Mouse (Mus musculus): ENCODE measurements around the gene Chml.

Gene Chml

DNA sequence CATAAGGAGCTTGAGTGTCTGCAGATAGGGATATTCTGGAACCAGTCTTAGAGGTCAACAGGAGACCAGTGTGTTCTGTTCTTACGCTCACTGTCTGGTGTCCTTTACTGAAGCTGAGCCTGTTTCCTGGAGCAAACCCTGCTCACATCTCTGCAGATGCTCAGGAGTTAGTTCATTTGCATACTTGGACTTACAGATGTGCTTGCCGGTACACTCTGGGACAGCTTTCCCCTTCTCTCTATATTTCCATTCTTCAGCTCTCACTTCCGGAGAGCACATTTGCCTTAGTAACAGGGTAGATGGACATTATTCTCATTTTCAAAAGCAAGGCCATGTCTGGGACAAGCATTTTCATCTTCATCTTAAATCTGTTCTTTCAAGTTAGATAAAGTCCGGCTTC is 44.1 kb downstream of the Chml start:
- no peak for DNase-seq

DNA sequence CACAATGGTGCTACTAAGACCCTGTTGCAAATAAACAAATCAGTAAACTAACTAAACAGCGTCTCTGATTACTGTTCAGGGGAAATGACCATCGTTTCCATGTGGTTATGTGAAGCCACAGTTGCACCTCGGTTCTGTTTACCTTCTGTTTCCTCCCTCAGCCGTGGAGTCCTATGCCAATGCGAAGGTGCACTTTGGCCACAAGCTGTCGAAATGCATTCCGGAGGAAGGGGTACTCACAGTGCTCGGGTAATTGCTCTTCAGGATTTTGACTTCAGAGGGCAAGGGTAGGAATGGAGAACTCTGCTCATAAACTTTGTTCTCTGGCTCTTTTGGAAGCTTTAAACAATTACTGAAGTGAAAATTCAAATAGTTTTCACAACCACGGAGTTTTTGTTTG is 45.7 kb downstream of the Chml start:
- DNase-seq: peak; percentile 73 to 86

DNA sequence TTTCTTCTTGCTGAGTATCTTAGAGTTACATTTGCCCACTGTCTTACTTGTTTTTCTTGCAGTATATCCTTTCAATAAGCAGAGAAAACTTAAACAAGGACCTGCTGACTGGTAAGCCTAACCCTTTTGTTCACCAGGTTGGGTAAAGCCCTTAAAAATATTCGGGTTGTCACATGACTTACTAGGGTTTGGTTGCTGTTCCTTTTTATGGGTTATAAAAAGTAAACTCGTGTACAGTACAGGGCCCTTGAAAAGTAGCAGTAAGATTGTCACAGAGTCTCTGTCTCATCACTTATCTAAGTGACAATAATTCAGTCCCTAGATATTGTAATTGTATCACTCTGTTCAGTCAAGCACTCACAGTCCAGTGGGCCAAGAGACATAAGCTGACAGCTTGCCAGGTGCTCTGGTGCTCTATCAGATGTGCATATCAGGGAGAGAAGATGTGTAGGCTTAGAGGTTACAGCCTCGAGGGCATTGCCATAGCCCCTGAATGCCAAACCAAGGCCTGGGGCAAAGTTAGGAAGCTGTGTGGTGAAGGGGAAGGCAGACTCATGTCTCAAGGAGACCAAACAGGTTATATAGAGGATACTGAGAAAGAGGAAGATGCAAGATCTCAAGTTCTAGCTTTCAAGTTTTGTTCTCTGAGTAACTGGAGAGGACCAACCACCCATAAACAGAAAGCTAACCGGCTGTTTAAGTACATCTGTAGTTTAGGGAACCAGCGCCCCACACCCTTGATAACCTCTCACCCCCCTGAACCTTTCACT is 49.0 kb downstream of the Chml start:
- no peak for DNase-seq

DNA sequence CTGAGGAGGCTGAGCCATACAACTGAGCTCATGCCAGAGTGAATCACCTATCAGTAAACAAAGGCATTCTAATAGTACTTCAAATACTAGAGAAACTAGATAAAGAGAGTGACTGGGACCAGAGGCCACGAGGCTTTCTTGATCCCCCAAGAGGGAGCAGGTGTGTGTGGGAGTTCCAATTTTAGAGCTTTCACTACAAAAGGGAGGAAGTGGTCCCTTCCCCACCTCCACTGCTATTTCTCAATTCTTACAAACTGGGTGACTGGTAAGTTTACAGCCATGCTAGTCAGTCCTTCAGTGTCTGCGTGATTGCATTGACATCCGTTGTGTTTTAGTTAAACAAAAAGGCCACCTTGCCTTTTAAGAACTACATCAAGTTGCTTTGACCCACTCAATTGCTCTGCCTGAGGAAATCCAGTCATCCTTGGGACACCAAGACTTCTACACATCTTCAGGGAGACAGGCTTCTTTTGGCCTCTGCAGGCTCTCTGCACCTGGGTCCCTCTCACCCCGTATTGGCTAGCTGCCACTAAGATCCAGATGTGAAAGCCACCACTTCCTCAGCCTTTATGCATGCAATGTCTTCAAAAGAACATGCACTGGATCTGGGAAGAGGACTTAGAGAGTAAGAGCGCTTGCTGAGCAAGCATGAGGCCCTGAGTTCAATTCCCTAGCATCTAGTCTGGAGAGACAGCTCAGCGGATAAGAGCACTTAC is 52.1 kb downstream of the Chml start:
- no peak for DNase-seq

DNA sequence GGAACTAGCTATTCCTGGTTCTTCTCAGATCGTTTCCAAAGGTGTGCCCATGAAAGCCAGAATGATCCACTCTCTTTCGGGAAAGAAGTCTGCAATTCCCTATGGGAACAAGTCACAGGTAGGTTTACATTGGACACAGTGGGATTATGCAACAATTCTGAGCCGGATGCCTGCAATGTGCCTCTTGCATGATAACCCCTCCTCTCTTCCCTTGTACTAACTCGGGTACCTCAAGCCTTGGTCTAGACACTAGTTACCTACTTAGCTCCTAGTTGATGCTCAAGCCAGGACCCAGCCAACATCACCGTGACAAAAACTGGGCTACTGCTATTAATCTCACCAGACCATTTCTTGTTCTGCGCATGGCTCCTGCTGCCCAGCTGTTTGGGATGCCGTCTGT is 53.6 kb downstream of the Chml start:
- DNase-seq: no peak

DNA sequence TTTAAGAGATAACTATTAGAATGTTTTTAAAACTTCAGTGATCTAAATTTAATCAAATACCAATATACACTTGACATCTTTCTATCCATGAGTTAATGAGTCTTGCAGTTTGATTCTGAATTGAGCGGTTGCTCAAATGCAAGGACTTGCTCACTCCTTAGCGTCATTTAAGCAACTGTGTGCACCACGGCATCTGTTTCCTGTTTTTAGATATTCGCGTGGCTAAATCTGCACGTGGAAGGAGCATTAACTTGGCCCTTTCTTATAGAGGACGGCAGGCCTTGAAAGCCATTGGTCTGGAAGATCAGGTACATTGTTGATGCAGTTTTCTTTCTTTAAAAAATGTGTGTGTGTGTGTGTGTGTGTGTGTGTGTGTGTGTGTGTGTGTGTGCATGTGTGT is 55.0 kb downstream of the Chml start:
- no peak for DNase-seq

DNA sequence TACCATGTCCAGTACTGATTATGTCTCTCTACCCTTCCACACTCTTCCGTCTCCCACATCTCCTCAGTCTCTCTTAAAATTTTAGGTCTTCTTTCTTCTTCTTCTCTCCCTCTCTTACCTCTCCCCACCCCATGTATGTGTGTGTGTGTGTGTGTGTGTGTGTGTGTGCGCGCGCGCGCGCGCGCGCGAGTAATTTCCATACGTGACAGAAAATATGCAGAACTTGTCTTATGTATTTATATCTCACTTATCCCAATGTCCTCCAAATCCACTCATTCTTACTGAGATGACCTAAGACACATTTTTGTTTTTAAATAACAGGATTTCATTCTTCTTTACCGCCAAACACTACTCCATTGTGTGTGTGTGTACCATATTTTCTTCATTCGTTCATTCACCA is 60.2 kb downstream of the Chml start:
- no peak for DNase-seq
